Mouse (Mus musculus): ENCODE data around the gene Gm10719. TPM values are rescaled to one million over a fixed set of nuclear protein-coding genes. Genes with fewer than 3 reads are reported as not detected.
"Not testable (repeated sequence)": the region's sequence is repeated elsewhere in the genome, so short reads cannot be mapped to it uniquely, and the experiment has no call there.

Gene Gm10719
- polyA plus RNA-seq, 1 experiment from 2014 or later, result not detected

GRCm38 (mm10) chr9:3019835-3020727, 2.9 kb downstream of the Gm10719 start:
- WGBS (ENCODE audit: missing documents), result 75% methylated on average over 18 of the region's 19 CpGs
- H3K4me3 ChIP-seq (ENCODE audit: inconsistent target); H3K36me3 ChIP-seq (ENCODE audit: inconsistent target); H3K27ac ChIP-seq; H3K79me2 ChIP-seq (ENCODE audit: inconsistent target): not testable (repeated sequence)

GRCm38 (mm10) chr9:3022316-3023008, 5.3 kb downstream of the Gm10719 start:
- H3K36me3 ChIP-seq (ENCODE audit: inconsistent target); H3K27ac ChIP-seq; H3K79me2 ChIP-seq (ENCODE audit: inconsistent target); H3K4me3 ChIP-seq (ENCODE audit: inconsistent target): not testable (repeated sequence)
- WGBS (ENCODE audit: missing documents), result 73% methylated on average over 13 of the region's 13 CpGs

GRCm38 (mm10) chr9:3023312-3023984, 6.2 kb downstream of the Gm10719 start, which contains the start of gene Gm10718:
Gene Gm10718, plus strand, starts transcription at chr9:3023547.
- WGBS (ENCODE audit: missing documents), result 78% methylated on average over 13 of the region's 13 CpGs
- not testable (repeated sequence) for H3K36me3 ChIP-seq (ENCODE audit: inconsistent target); H3K79me2 ChIP-seq (ENCODE audit: inconsistent target); H3K4me3 ChIP-seq (ENCODE audit: inconsistent target); H3K27ac ChIP-seq

- H3K4me3 ChIP-seq (ENCODE audit: inconsistent target); H3K36me3 ChIP-seq (ENCODE audit: inconsistent target); H3K27ac ChIP-seq; H3K79me2 ChIP-seq (ENCODE audit: inconsistent target): not testable (repeated sequence)
- 76% methylated on average over 16 of the region's 16 CpGs for WGBS (ENCODE audit: missing documents)
These were observed 6.9 kb downstream of the Gm10719 start for GRCm38 (mm10) chr9:3023985-3024648.

GRCm38 (mm10) chr9:3024912-3025467, 7.8 kb downstream of the Gm10719 start, which contains the start of gene Gm10717:
Gene Gm10717, plus strand, starts transcription at chr9:3025417.
- not testable (repeated sequence) for H3K36me3 ChIP-seq (ENCODE audit: inconsistent target); H3K4me3 ChIP-seq (ENCODE audit: inconsistent target)

GRCm38 (mm10) chr9:3025653-3026052, 8.4 kb downstream of the Gm10719 start:
- not testable (repeated sequence) for H3K36me3 ChIP-seq (ENCODE audit: inconsistent target); H3K27ac ChIP-seq; H3K79me2 ChIP-seq (ENCODE audit: inconsistent target); H3K4me3 ChIP-seq (ENCODE audit: inconsistent target)
- 75% methylated on average over 6 of the region's 6 CpGs for WGBS (ENCODE audit: missing documents)

More at GRCm38 (mm10) chr9:3024912-3025467, 7.8 kb downstream of the Gm10719 start, which contains the start of gene Gm10717:
- H3K27ac ChIP-seq; H3K79me2 ChIP-seq (ENCODE audit: inconsistent target): not testable (repeated sequence)
- WGBS (ENCODE audit: missing documents), result 72% methylated on average over 12 of the region's 12 CpGs

- not testable (repeated sequence) for H3K36me3 ChIP-seq (ENCODE audit: inconsistent target); H3K79me2 ChIP-seq (ENCODE audit: inconsistent target); H3K27ac ChIP-seq; H3K4me3 ChIP-seq (ENCODE audit: inconsistent target)
- WGBS (ENCODE audit: missing documents), result 82% methylated on average over 5 of the region's 5 CpGs
These were observed 8.9 kb downstream of the Gm10719 start for GRCm38 (mm10) chr9:3026136-3026535.

GRCm38 (mm10) chr9:3026741-3027140, 9.5 kb downstream of the Gm10719 start:
- not testable (repeated sequence) for H3K27ac ChIP-seq; H3K4me3 ChIP-seq (ENCODE audit: inconsistent target); H3K36me3 ChIP-seq (ENCODE audit: inconsistent target); H3K79me2 ChIP-seq (ENCODE audit: inconsistent target)
- 71% methylated on average over 9 of the region's 9 CpGs for WGBS (ENCODE audit: missing documents)

- not testable (repeated sequence) for H3K36me3 ChIP-seq (ENCODE audit: inconsistent target); H3K27ac ChIP-seq; H3K4me3 ChIP-seq (ENCODE audit: inconsistent target); H3K79me2 ChIP-seq (ENCODE audit: inconsistent target)
- 80% methylated on average over 9 of the region's 9 CpGs for WGBS (ENCODE audit: missing documents)
These were observed 10.0 kb downstream of the Gm10719 start for GRCm38 (mm10) chr9:3027200-3027599.

GRCm38 (mm10) chr9:3029276-3030000, 12.2 kb downstream of the Gm10719 start:
- 70% methylated on average over 16 of the region's 16 CpGs for WGBS (ENCODE audit: missing documents)
- not testable (repeated sequence) for H3K79me2 ChIP-seq (ENCODE audit: inconsistent target); H3K27ac ChIP-seq; H3K4me3 ChIP-seq (ENCODE audit: inconsistent target); H3K36me3 ChIP-seq (ENCODE audit: inconsistent target)

- H3K79me2 ChIP-seq (ENCODE audit: inconsistent target); H3K36me3 ChIP-seq (ENCODE audit: inconsistent target); H3K27ac ChIP-seq; H3K4me3 ChIP-seq (ENCODE audit: inconsistent target): not testable (repeated sequence)
- 79% methylated on average over 10 of the region's 10 CpGs for WGBS (ENCODE audit: missing documents)
These were observed 13.6 kb downstream of the Gm10719 start for GRCm38 (mm10) chr9:3030677-3031318.

GRCm38 (mm10) chr9:3034299-3034698, 17.1 kb downstream of the Gm10719 start, which contains the start of gene Gm17535:
Gene Gm17535, plus strand, starts transcription at chr9:3034599.
- H3K36me3 ChIP-seq (ENCODE audit: inconsistent target); H3K4me3 ChIP-seq (ENCODE audit: inconsistent target); H3K79me2 ChIP-seq (ENCODE audit: inconsistent target); H3K27ac ChIP-seq: not testable (repeated sequence)
- 79% methylated on average over 7 of the region's 8 CpGs for WGBS (ENCODE audit: missing documents)

GRCm38 (mm10) chr9:3036577-3036976, 19.4 kb downstream of the Gm10719 start, which contains the start of gene Gm10715:
Gene Gm10715, plus strand, starts transcription at chr9:3036877.
- H3K79me2 ChIP-seq (ENCODE audit: inconsistent target); H3K36me3 ChIP-seq (ENCODE audit: inconsistent target); H3K27ac ChIP-seq; H3K4me3 ChIP-seq (ENCODE audit: inconsistent target): not testable (repeated sequence)
- WGBS (ENCODE audit: missing documents), result 74% methylated on average over 7 of the region's 8 CpGs

Data from macrophage (primary cell).